Mouse (Mus musculus) liver, embryonic 16.5 days (tissue): Measurements from ENCODE around the gene Zcrb1. TPM values are rescaled to one million over a fixed set of nuclear protein-coding genes. Genes with fewer than 3 reads are reported as not detected.
A peak's percentile ranks its signal among the peaks of the same experiment; 100 is the strongest.

Source experiments
- ATAC-seq: fragments of 200-750 bp; cut with Nextera tagmentation; 2 replicates; pipeline ENCODE4 v1.8.0; 2017; ENCODE audit warnings: low read depth, mild to moderate bottlenecking, moderate number of reproducible peaks, moderate library complexity
- H3K27ac ChIP-seq: fragments of 300-500 bp; sonication (generic); 2 replicates; pipeline ENCODE4 v1.5.1; 2014; ENCODE audit warnings: mild to moderate bottlenecking, low read length
- H3K27me3 ChIP-seq: fragments of 300-500 bp; sonication (generic); 2 replicates; pipeline ENCODE4 v1.6.1; 2014; ENCODE audit warnings: low read depth, low read length, mixed read lengths; ENCODE audit not compliant: control insufficient read depth, insufficient read depth
- H3K36me3 ChIP-seq: fragments of 300-500 bp; sonication (generic); 2 replicates; pipeline ENCODE4 v1.6.1; 2014; ENCODE audit warnings: mild to moderate bottlenecking; ENCODE audit not compliant: control insufficient read depth, insufficient read depth
- H3K4me1 ChIP-seq: fragments of 300-500 bp; sonication (generic); 2 replicates; pipeline ENCODE4 v1.6.1; 2014; ENCODE audit warnings: low read depth, low read length, mixed read lengths; ENCODE audit not compliant: control insufficient read depth
- H3K4me2 ChIP-seq: fragments of 300-500 bp; sonication (generic); 2 replicates; pipeline ENCODE4 v1.6.1; 2014; ENCODE audit warnings: low read depth, low read length, mixed read lengths
- H3K4me3 ChIP-seq: fragments of 300-500 bp; sonication (generic); 2 replicates; pipeline ENCODE4 v1.5.1; 2014; ENCODE audit warnings: low read depth, mild to moderate bottlenecking, low read length
- H3K9ac ChIP-seq: fragments of 300-500 bp; sonication (generic); 2 replicates; pipeline ENCODE4 v1.6.1; 2014; ENCODE audit warnings: low read depth, low read length
- H3K9me3 ChIP-seq: fragments of 300-500 bp; sonication (generic); replicated peaks from 2 replicates; pipeline ENCODE4 v1.6.1; 2016; ENCODE audit warnings: low read length; ENCODE audit not compliant: control insufficient read depth
- WGBS: fragments of 180-500 bp; shearing (Covaris S2); extraction: QIAGEN DNeasy Blood & Tissue Kit; methylation state at CpG from one replicate; pipeline ENCODE4 v1.1.7; 2014; ENCODE audit not compliant: insufficient replicate concordance; 5-methylcytosine and 5-hydroxymethylcytosine counted together
- polyA plus RNA-seq: library from polyadenylated mRNA; unstranded; fragments of >200 nt; fragmentation: Nextera tagmentation; extraction: Ambion mirVana; gene quantifications from 2 replicates; pipeline ENCODE4 v1.2.1, GENCODE M21; 2015

Gene Zcrb1
- polyA plus RNA-seq, result 53.0 and 62.8 TPM in 2 replicates

DNA sequence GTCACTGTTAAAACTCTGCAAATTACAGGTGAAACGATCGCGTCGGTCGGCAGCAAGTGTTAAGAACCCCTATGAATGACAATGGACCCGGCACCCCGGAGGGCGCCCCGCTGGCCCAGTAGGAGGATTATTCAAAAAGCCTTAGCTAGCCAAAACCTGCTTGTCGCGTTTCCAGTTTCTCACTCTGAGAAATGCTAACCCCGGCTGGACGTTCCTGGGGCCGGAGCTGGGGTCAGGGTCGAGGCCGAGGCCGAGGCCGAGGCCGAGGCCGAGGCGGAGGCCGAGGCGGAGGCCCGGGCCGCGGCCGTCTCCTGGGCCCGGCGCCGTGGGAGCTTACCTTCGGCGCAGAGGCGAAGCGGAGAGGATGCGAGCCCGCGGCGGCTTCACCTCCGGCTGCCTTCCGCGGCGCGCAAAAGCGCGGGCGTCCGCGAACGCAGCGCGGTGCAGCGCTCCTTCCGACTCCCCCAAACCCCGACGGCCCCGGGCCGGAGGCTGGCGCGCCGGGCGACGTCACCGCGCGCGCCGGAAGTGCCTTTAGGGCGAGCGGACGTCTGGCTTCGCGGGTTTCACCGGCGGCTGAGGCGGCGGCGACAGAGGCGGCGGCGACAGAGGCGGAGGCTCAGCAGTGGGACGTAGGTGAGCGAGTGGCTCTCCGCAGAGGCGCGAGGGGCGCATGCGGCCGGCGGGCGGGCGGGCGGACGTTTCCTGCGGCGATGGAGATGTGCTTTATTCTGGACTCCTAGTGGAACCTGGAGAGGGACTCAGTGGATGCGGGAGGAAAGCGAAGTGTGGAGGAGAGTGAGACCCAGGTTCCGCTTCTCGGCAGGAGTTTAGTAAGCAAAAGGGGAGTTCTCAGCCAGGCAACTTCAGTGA is at the start of gene Zcrb1, which contains the start of gene Pphln1:
Zcrb1 (minus strand) TSS at position 509 of the 873 bp plus-strand sequence.
Pphln1 (plus strand) TSS at position 525 of the 873 bp plus-strand sequence.
- H3K27me3 ChIP-seq, result no peaks in the 10 kb centered on the region
- peak; percentile 95 for ATAC-seq
- WGBS, result under 1% methylated on average over 100 of the region's 100 CpGs
- H3K36me3 ChIP-seq, result peaks cover 5% of the 10 kb centered on the region; the same call in 1 of the 2 replicates
- peak within 1 kb of the TSS; percentile 91 for H3K4me2 ChIP-seq
- peak within 1 kb of the TSS; percentile 94 for H3K9ac ChIP-seq
- H3K9me3 ChIP-seq, result no peaks in the 10 kb centered on the region
- peak within 1 kb of the TSS; percentile 92 for H3K27ac ChIP-seq
- H3K4me3 ChIP-seq, result peak within 1 kb of the TSS; percentile 98
- H3K4me1 ChIP-seq, result peaks cover 24% of the 10 kb centered on the region

DNA sequence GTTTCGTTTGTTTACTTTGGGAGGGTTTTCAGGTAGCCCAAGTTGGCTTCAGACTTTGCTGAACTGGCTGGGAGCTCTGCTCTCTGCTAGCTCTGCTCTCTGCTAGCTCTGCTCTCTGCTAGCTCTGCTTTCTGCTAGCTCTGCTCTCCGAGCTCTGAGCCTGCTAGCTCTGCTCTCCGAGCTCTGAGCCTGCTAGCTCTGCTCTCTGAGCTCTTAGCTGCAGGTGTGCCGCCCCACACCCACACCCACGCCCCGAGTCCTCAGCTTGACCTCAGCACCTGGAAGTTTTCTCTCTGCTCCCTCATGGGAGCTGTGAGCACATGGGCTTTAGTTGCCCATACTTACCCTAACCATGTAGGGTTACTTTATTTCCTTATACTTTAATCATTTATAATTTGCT is 45.5 kb upstream of the Zcrb1 start:
- H3K4me2 ChIP-seq, result no peak overlapping the region
- H3K9ac ChIP-seq, result no peak overlapping the region
- 75% methylated on average over 6 of the region's 6 CpGs for WGBS
- no peaks in the 10 kb centered on the region for H3K9me3 ChIP-seq
- no peak overlapping the region for H3K27ac ChIP-seq
- no peaks in the 10 kb centered on the region for H3K27me3 ChIP-seq
- no peak for ATAC-seq
- H3K36me3 ChIP-seq, result peaks cover 16% of the 10 kb centered on the region
- H3K4me1 ChIP-seq, result no peaks in the 10 kb centered on the region
- H3K4me3 ChIP-seq, result no peak overlapping the region

DNA sequence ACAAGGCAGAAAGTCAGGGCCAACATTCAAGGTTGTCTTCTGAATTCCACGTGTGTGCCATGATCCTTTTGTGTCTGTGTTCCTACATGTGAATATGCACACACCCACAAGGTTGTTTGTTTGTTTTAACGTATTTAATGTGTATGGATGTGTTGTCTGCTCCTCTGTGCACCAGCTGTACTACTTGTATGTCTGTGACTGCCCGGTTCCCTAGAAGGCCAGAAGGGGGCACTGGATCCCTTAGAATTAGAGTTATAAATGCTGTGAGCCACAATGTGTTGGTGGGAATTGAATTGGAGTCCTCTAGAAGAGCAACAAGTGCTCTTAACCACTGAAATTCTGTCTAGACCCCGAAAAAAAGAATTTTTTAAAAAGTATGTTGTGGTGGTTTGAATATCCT is 44.1 kb upstream of the Zcrb1 start:
- Histone ChIP-seq H3K36me3 (peaks cover 16% of the 10 kb centered on the region), H3K9me3 (no peaks in the 10 kb centered on the region), H3K27me3 (no peaks in the 10 kb centered on the region), H3K4me1 (no peaks in the 10 kb centered on the region), H3K4me2 (no peak overlapping the region), H3K9ac (no peak overlapping the region), H3K27ac (no peak overlapping the region), H3K4me3 (no peak overlapping the region)
- no peak for ATAC-seq
- 73% methylated on average over 4 of the region's 4 CpGs for WGBS

DNA sequence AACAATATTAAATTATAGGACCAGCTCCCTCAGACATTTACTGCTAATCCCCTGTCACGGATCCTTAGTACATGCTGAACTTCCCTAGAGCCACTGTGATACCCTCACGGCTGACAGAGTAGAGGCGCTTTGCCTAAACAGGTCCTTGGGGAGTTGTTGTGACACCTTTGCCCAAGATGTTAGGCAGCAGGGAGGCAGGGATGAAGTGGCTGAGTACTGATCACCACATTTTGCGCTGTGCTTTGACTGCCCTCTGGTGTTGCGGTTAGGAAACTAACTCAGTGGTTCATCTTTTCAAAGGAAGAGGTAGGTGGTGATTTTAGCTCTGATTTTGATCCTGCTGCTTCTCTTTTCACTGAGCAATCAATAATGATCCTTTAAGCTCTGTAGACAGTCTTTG is 40.5 kb upstream of the Zcrb1 start:
- Histone ChIP-seq H3K27me3 (no peaks in the 10 kb centered on the region), H3K4me3 (no peak overlapping the region), H3K36me3 (peaks cover 13% of the 10 kb centered on the region), H3K9me3 (no peaks in the 10 kb centered on the region), H3K27ac (no peak overlapping the region), H3K4me1 (no peaks in the 10 kb centered on the region; the same call in 1 of the 2 replicates), H3K4me2 (no peak overlapping the region), H3K9ac (no peak overlapping the region)
- ATAC-seq, result no peak
- 56% methylated on average over 5 of the region's 5 CpGs for WGBS

DNA sequence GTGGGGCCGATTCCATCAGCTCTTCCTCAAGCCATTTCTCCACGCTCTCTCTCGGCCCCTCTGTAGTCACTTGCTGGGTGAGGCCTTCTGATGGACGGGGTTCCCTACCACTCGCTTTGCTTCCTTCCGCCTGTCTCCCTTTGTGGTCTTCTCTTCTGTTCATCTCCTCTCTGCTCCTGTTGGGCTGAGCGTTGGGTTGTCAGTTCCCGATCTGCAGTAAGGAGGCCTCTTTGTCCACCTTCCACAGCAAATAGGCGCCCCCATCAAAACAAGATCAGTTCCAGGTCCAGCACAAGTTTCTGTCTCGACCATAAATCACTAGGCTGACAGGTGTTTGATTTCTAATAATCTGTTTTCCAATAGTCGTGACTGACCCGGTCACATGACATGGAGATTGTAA is 37.9 kb upstream of the Zcrb1 start:
- 80% methylated on average over 12 of the region's 12 CpGs for WGBS
- Histone ChIP-seq H3K36me3 (peaks cover 3% of the 10 kb centered on the region; the same call in 1 of the 2 replicates), H3K27me3 (no peaks in the 10 kb centered on the region), H3K4me3 (no peak overlapping the region), H3K4me1 (no peaks in the 10 kb centered on the region; the same call in 1 of the 2 replicates), H3K9ac (no peak overlapping the region), H3K9me3 (no peaks in the 10 kb centered on the region), H3K4me2 (no peak overlapping the region), H3K27ac (no peak overlapping the region)
- no peak for ATAC-seq

DNA sequence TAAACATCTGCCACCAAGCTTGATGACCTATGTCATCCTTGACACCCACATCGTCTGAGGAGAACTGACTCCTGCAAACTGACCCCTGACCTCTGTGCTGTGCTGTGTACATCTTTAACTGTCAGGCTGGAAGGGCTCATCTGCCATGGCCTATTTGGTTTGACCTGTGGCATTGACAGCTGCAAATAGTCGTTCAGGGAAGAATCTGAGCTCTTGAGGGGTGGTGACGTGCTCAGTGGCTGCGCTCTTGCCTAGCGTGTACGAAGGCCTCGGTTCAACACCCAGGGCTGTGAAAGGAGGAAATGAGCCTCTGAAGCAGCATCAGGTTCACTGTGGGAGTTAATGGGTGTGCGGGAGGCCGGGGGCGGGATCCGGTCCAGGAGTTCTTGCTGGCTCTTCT is 35.7 kb upstream of the Zcrb1 start:
- Histone ChIP-seq H3K9me3 (no peaks in the 10 kb centered on the region), H3K4me1 (no peaks in the 10 kb centered on the region; the same call in 1 of the 2 replicates), H3K27me3 (no peaks in the 10 kb centered on the region), H3K4me3 (no peak overlapping the region), H3K4me2 (no peak overlapping the region), H3K27ac (no peak overlapping the region), H3K36me3 (peaks cover 3% of the 10 kb centered on the region; the same call in 1 of the 2 replicates), H3K9ac (no peak overlapping the region)
- no peak for ATAC-seq
- 70% methylated on average over 11 of the region's 11 CpGs for WGBS

DNA sequence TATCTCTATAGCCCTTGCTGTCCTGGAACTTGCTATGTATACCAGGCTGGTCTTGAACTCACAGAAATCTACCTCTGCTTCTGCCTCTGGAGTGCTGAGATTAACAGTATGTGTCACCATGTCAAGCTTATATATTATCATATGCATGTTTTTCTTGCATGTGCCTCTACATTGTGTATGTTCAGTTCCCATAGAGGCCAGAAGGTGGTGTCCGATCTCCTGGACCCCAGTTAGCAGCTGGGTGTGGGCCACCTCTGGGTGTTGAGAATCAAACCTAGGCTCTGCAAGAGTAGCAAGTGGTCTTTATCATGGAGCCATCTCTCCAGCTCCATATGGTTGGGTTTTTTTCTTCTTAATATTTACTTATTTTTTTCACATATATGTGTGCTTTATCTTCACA is 24.4 kb upstream of the Zcrb1 start:
- no peak for ATAC-seq
- WGBS, result 86% methylated on average over 1 of the region's 1 CpGs
- H3K9ac ChIP-seq, result no peak overlapping the region
- H3K9me3 ChIP-seq, result no peaks in the 10 kb centered on the region
- no peak overlapping the region for H3K27ac ChIP-seq
- H3K4me1 ChIP-seq, result no peaks in the 10 kb centered on the region
- H3K27me3 ChIP-seq, result no peaks in the 10 kb centered on the region
- no peak overlapping the region for H3K4me2 ChIP-seq
- no peaks in the 10 kb centered on the region for H3K36me3 ChIP-seq
- H3K4me3 ChIP-seq, result no peak overlapping the region

DNA sequence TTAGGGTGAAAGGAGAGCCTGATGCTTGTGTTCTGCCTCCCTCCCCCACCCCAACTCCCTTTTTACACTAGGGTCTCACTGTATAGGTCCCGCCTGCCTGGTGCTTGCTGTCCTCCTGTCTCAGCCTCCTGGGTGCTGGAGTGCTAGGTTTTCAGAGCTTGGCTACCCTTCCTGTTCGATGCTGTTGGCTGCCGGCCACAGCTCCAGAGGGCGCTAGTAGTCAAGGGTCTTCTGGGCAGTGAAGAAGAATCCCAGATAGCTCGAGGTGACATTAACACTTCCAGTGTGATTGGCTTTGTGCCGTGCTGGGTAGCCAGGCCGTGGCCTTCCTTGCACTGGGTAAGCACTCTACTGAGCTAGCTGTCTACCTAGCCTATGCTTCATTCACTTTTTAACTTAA is 22.5 kb upstream of the Zcrb1 start:
- Histone ChIP-seq H3K27me3 (no peaks in the 10 kb centered on the region), H3K4me2 (no peak overlapping the region), H3K9me3 (no peaks in the 10 kb centered on the region), H3K4me1 (no peaks in the 10 kb centered on the region; the same call in 1 of the 2 replicates), H3K27ac (no peak overlapping the region), H3K4me3 (no peak overlapping the region), H3K9ac (no peak overlapping the region), H3K36me3 (no peaks in the 10 kb centered on the region)
- WGBS, result 65% methylated on average over 7 of the region's 7 CpGs
- no peak for ATAC-seq

DNA sequence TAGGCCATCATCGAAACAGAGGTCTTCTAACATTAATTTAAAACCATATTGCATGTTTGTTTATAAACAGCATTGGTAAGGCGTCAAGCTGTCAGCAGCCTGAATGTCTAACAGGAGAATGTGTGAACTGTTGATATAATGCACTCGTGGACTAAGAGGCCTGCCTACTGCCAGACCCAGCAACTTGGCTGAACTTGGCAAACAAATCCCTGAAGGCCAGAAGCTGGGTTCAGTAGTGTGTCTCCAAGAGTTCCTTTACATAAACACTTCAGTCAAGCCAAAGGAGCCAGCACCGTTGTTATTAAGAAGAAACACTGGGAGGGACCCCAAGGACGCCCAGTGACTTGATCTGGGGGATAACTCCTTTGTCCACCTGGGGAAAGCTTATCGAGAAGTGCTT is 18.2 kb upstream of the Zcrb1 start:
- 70% methylated on average over 6 of the region's 6 CpGs for WGBS
- Histone ChIP-seq H3K9me3 (no peaks in the 10 kb centered on the region), H3K4me2 (no peak overlapping the region), H3K27me3 (no peaks in the 10 kb centered on the region), H3K36me3 (no peaks in the 10 kb centered on the region; the same call in 1 of the 2 replicates), H3K27ac (no peak overlapping the region), H3K4me1 (no peaks in the 10 kb centered on the region; the same call in 1 of the 2 replicates), H3K9ac (no peak overlapping the region), H3K4me3 (no peak overlapping the region)
- ATAC-seq, result no peak
